Mouse (Mus musculus): Measurements from ENCODE around the gene Slc6a20a. TPM values are rescaled to one million over a fixed set of nuclear protein-coding genes. Genes with fewer than 3 reads are reported as not detected.

Slc6a20a gene
- total RNA-seq (2023): not detected

GRCm38 (mm10) chr9:123678327-123679105 is at the start of gene Slc6a20a, which contains the start of gene Ccr9:
Gene Slc6a20a (minus strand): TSS chr9:123678885.
Gene Ccr9 (plus strand): TSS chr9:123678439.

GRCm38 (mm10) chr9:123717186-123718008 is 38.7 kb upstream of the Slc6a20a start, which contains the start of gene Lztfl1:
Gene Lztfl1 (minus strand): TSS chr9:123717697.

GRCm38 (mm10) chr9:123632281-123632680 is 46.4 kb downstream of the Slc6a20a start, which contains the start of gene Slc6a20b:
Gene Slc6a20b (minus strand): TSS chr9:123632565.

Other genes starting within 250 kb of the Slc6a20a start
- 85.0 TPM for gene Limd1, start 200.2 kb downstream of the Slc6a20a start, total RNA-seq (2023)
- gene Sacm1l, start 149.1 kb downstream of the Slc6a20a start, total RNA-seq (2023): 27.2 TPM
- gene Slc6a20b, start 46.3 kb downstream of the Slc6a20a start, total RNA-seq (2023): not detected
- gene Ccr9, start 446 bp downstream of the Slc6a20a start, total RNA-seq (2023): 5.8 TPM
- 78.5 TPM for gene Lztfl1, start 38.8 kb upstream of the Slc6a20a start, total RNA-seq (2023)
- gene Cxcr6, start 127.6 kb upstream of the Slc6a20a start, total RNA-seq (2023): 1.3 TPM
- gene Fyco1, start 173.0 kb upstream of the Slc6a20a start, total RNA-seq (2023): 45.5 TPM
- gene Xcr1, start 183.1 kb upstream of the Slc6a20a start, total RNA-seq (2023): not detected